Mouse (Mus musculus) gastrocnemius, postnatal 14 days (tissue): ENCODE results near the gene Ubn1. TPM values are rescaled to one million over a fixed set of nuclear protein-coding genes. Genes with fewer than 3 reads are reported as not detected.

ENCODE experiments used
- DNase-seq: peaks from one replicate; pipeline ENCODE4 v3.0.0; 2021; ENCODE audit warnings: mixed read lengths
- intact Hi-C: fragments of 180-260 bp; cut with DNase I; formaldehyde crosslinking; loops from one replicate; pipeline ENCODE4 v1.15.1; 2025; ENCODE audit warnings: low total_unique reads
- total RNA-seq, 2 experiments: library from RNA; stranded (reverse); gene quantifications; 2 replicates each; pipeline ENCODE4 v1.2.3; 2021

Gene Ubn1
- total RNA-seq, 2 experiments from 2014 or later = 21.2 to 25.5 TPM

DNA sequence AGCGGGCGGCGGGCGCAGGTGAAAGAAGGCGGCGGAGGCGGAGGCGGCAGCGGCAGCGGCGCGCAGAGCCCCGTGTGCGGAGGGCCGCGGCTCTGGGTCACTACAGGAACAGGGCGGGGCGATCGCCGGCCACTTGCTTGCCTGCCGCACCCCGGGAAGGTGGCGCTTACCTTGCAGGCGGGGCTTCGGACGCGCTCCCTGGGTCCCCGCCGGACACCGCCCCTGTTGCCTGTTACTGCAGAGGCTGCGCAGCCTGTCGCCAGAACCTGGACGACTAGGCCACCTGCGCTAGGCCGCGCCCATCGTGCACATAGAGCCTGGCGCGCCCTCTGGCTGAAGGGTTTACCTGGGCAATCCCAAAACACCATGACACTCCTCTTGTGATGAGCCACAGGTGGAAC lies 82.5 kb downstream of the Ubn1 start, which contains the start of gene Ppl:
Ppl (minus strand) TSS at position 21 of the 401 bp plus-strand sequence.
- peak; percentile 23 for DNase-seq
- intact Hi-C loops = no loop called here

DNA sequence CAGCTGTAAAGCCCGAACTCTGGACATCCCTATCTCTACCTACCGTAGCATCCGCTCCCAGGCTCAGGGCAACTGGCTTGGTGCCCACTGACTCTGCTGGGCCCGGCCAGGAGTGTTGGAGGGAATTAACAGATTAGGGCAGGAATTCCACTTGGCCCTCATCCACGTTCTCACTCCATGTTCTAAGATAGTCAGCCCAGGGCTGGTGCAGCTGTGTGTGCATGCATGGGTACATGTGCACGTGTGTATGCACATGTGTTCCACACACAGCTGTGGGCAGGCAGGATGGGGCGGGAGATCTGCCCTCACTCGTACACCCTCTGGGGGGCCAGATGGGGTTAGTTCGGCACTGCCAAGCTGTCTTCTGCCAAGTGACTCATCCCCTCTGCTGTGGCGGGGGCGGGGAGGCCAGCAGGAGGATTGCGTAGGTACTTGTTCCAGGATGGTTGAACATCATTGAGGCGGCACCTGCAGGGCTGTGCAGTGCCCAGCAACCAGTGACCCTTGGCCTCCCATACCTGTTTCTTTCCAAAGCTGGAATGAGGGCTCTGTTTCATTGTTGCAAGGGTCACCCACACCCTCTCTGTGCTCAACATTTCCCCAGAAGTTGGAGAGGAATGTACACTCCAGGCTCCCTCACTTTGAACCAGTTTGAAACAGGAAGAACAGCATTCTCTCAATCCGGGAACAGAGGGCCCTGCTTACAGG lies 84.9 kb downstream of the Ubn1 start:
- intact Hi-C loops = no loop called here
- peak; percentile 43 for DNase-seq

DNA sequence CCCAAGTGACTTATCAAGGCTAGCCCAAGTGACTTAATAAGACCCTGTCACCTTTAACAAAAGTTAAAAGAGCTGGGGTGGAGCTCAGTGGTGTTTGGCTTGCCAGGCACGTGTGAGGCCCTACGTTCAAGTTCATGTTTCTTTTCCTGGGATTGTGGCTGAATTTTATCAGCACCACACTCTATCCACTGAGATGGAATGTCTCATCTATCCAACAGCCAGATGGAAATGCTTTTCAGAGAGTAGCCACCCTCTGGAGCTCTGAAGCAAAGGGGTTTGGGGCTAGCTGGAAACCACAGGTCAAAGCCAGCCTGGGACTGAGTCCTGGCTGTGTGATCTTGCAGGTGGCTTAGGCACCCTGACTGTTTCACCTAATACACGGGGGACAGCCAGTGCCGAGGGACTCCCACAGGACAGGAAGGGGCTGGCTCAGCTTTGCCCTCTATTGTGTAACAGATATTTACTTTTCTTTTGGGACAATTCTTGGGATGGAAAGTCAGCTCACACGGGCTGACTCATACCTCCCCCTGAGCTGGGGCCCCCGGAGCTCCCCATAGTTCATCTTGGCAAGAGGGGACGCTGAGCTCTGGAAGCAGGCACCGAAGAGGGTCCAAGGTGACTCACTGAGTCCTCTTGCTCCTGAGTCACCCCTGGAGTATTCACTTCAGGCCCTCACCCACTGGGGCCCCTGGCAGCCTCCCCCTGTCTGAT lies 85.8 kb downstream of the Ubn1 start:
- intact Hi-C loops = no loop called here
- no peak for DNase-seq

Other genes with a start within 250 kb of the Ubn1 start
- not detected for gene 4930562C15Rik, start 214.6 kb upstream of the Ubn1 start, total RNA-seq
- gene Ubald1, start 169.7 kb upstream of the Ubn1 start, total RNA-seq = 10 to 100 TPM; 25.2 to 26.1 TPM
- gene Mgrn1, start 163.8 kb upstream of the Ubn1 start, total RNA-seq = 10 to 100 TPM; 46.7 to 51.9 TPM
- gene Nudt16l1, start 111.3 kb upstream of the Ubn1 start, total RNA-seq = 10 to 100 TPM; 23.3 to 23.8 TPM
- gene Anks3, start 85.9 kb upstream of the Ubn1 start, total RNA-seq = 10 to 100 TPM in 1 of 2 experiments, 1 to 10 TPM in 1; 9.9 to 10.7 TPM
- gene Sept12, start 52.2 kb upstream of the Ubn1 start, total RNA-seq = not detected
- gene Smim22, start 42.8 kb upstream of the Ubn1 start, total RNA-seq = not detected
- 10 to 100 TPM; 11.1 to 11.3 TPM for gene Rogdi, start 36.5 kb upstream of the Ubn1 start, total RNA-seq
- gene Glyr1, start 194 bp upstream of the Ubn1 start, total RNA-seq = 10 to 100 TPM; 35.6 to 37.2 TPM
- under 1 TPM; 0.27 to 0.43 TPM for gene Ppl, start 82.4 kb downstream of the Ubn1 start, total RNA-seq
- gene Sec14l5, start 97.1 kb downstream of the Ubn1 start, total RNA-seq = 10 to 100 TPM in 1 of 2 experiments, 1 to 10 TPM in 1; 7.4 to 11.3 TPM
- gene Nagpa, start 154.0 kb downstream of the Ubn1 start, total RNA-seq = 1 to 10 TPM; 6.8 to 7.2 TPM
- gene AU021092, start 172.2 kb downstream of the Ubn1 start, total RNA-seq = 1 to 10 TPM; 6.8 to 8.6 TPM
- gene Alg1, start 183.6 kb downstream of the Ubn1 start, total RNA-seq = 10 to 100 TPM; 10.2 to 11.2 TPM
- 1 to 10 TPM; 8.1 to 9.6 TPM for gene Eef2kmt, start 205.9 kb downstream of the Ubn1 start, total RNA-seq